Mouse (Mus musculus) right cerebral cortex, postnatal 14 days (tissue): ENCODE measurements around the gene Bud13.

Source experiments
- DNase-seq: peaks from one replicate; pipeline ENCODE4 v3.0.0; 2022

The Bud13 gene

GRCm38 (mm10) chr9:46282631-46283436 lies at the start of gene Bud13:
TSS of gene Bud13 (plus strand) at chr9:46283008.
- peak; percentile 96 for DNase-seq

GRCm38 (mm10) chr9:46235196-46235595 lies 47.6 kb upstream of the Bud13 start:
- DNase-seq, result no peak

- DNase-seq, result no peak
Measured at GRCm38 (mm10) chr9:46235596-46235648, 47.4 kb upstream of the Bud13 start, which contains the start of gene Apoc3. TSS of gene Apoc3 (minus strand) at chr9:46235636.

GRCm38 (mm10) chr9:46235649-46236048 lies 47.2 kb upstream of the Bud13 start:
- no peak for DNase-seq

GRCm38 (mm10) chr9:46238850-46239249 lies 44.0 kb upstream of the Bud13 start:
- DNase-seq, result no peak

GRCm38 (mm10) chr9:46240526-46241153 lies 42.2 kb upstream of the Bud13 start, which contains the start of gene Apoa4:
TSS of gene Apoa4 (plus strand) at chr9:46240696.
- DNase-seq, result no peak

- no peak for DNase-seq
Measured at GRCm38 (mm10) chr9:46241818-46242217, 41.0 kb upstream of the Bud13 start.

GRCm38 (mm10) chr9:46243122-46243521 lies 39.7 kb upstream of the Bud13 start:
- no peak for DNase-seq

GRCm38 (mm10) chr9:46243584-46243983 lies 39.2 kb upstream of the Bud13 start:
- no peak for DNase-seq

GRCm38 (mm10) chr9:46246752-46247324 lies 36.0 kb upstream of the Bud13 start:
- peak; percentile 68 for DNase-seq

GRCm38 (mm10) chr9:46256177-46256576 lies 26.6 kb upstream of the Bud13 start:
- DNase-seq, result no peak

- DNase-seq, result no peak
Measured at GRCm38 (mm10) chr9:46256658-46257385, 26.0 kb upstream of the Bud13 start.

GRCm38 (mm10) chr9:46257546-46257945 lies 25.3 kb upstream of the Bud13 start:
- no peak for DNase-seq

GRCm38 (mm10) chr9:46259111-46259510 lies 23.7 kb upstream of the Bud13 start:
- no peak for DNase-seq

- no peak for DNase-seq
Measured at GRCm38 (mm10) chr9:46261131-46261530, 21.7 kb upstream of the Bud13 start.

- DNase-seq, result no peak
Measured at GRCm38 (mm10) chr9:46268343-46268873, 14.4 kb upstream of the Bud13 start, which contains the start of gene Apoa5. TSS of gene Apoa5 (plus strand) at chr9:46268633.

GRCm38 (mm10) chr9:46269125-46269524 lies 13.7 kb upstream of the Bud13 start:
- DNase-seq, result no peak

- DNase-seq, result no peak
Measured at GRCm38 (mm10) chr9:46270782-46271181, 12.0 kb upstream of the Bud13 start.

- DNase-seq, result no peak
Measured at GRCm38 (mm10) chr9:46272070-46272469, 10.7 kb upstream of the Bud13 start.

GRCm38 (mm10) chr9:46272677-46273454 lies 9.9 kb upstream of the Bud13 start, which contains the start of gene Zpr1:
TSS of gene Zpr1 (plus strand) at chr9:46273064.
- peak; percentile 86 for DNase-seq

GRCm38 (mm10) chr9:46274494-46274893 lies 8.3 kb upstream of the Bud13 start:
- DNase-seq, result no peak

GRCm38 (mm10) chr9:46298381-46298780 lies 15.6 kb downstream of the Bud13 start:
- DNase-seq, result no peak

GRCm38 (mm10) chr9:46302142-46302541 lies 19.3 kb downstream of the Bud13 start:
- peak; percentile 42 for DNase-seq
